Mouse (Mus musculus) layer of hippocampus, adult 9-11 months (tissue): ENCODE results near the gene Gak.

Source experiments
- DNase-seq: peaks from one replicate; pipeline ENCODE4 v3.0.0; 2022

Gak gene

GRCm38 (mm10) chr5:108629634-108630483 lies at the start of gene Gak, which contains the start of gene Tmem175:
Gak (minus strand) TSS chr5:108629755.
Tmem175 (plus strand) TSS chr5:108629770.
- peak; percentile 94 for DNase-seq

- no peak for DNase-seq
These were observed 48.8 kb upstream of the Gak start for GRCm38 (mm10) chr5:108678296-108678854.

DNA sequence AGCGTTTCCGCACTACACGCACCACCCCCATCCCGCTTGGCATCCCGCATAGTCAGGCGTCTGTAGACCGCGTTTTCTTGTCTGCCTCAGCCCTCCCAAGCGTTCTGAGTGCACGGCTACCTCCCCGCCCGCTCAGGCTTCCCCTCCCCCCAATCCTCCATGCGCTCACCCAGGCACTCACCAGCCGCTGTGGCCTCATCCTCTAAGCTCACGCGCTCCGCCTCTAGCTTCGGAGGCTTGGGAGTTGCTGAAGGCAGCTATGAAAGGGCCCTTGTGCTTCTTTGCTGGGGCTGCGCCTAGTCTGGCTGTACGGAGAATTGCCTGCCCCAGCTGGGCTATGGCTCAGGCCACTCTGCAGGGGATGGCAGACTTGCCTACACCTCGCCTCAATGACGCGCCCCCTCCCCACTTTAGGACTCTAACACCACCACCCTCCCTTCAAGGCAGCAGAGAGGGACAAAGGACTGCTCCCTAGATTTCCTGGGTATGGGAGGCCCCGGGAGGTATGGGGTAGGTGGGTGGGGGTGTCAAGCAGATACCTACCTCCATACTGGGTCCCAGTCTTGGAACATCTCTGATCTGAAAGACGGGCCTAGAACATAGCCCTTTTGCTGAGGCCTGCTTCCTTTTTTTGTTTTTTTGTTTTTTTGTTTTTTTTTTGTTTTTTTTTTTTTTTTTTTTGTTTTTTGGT lies 48.2 kb upstream of the Gak start:
- DNase-seq, result peak; percentile 91

GRCm38 (mm10) chr5:108676772-108677498 lies 47.4 kb upstream of the Gak start:
- no peak for DNase-seq

DNA sequence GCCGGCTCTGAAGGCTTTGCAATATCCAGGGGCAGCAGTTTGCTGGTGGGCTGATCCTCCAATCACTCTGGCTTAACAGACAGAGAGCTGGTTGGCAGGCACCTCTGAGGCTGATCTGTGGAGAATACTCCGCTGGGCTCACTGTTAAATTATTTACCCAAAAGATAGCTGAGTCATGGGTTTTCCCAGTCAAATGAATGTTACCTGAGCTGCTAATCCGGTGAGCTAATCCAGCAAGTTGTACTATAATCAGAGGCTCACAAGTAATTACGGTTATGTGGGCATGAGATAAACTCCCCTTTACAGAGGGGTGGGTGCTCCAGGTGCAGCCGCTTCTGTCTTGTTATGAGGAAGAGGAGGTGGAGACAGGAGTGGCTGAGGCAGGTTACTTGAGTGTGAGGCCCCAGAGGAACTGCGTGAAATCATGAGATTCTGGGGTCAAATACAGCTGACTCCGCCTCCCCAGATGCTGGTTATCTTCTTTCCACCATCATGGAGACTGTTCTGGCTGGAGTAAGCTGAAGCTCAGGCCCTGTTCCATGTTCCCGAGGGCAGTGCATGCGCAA lies 45.8 kb upstream of the Gak start, which contains the start of gene Slc26a1:
Slc26a1 (minus strand) TSS at position 319 of the 566 bp plus-strand sequence.
- no peak for DNase-seq

DNA sequence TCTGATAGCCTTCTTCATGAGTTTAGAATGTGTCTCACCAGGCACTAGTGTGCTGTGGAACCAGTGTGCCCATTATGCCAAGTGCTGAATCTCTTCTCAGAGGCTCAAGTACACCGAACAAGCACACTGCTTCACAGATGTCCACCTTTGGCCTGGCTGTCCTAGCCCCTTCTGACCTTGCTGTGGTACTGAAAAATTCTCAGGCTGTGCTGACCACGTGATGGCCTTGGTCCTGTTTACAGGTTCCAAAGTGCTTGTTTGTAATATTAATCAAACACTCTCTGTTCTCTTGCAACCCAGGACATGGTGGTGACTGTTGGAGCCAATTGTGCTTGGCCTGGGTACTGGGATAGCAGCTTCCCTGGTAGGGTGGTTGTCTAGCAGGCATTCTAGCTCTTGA lies 45.1 kb upstream of the Gak start:
- no peak for DNase-seq

GRCm38 (mm10) chr5:108671757-108672156 lies 42.2 kb upstream of the Gak start:
- no peak for DNase-seq

DNA sequence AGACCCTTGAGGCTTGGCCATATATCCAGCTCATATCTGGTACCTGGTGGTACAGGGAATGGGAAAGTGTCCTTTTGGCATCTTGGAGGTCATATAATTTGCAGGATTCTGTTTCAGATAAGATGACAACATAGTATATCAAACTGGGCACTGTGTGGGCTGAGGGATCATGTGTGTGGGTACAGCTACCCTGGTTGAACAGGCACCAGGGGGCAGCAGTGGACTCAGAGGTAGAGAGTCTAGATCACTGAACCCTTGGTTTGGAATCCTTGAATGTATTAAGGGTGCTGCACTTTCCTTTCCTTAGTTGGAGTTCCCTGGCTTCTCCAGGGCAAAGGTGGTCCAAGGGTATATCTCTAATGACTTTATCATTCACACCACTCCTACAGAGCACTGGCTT lies 41.2 kb upstream of the Gak start:
- no peak for DNase-seq

- DNase-seq, result no peak
These were observed 40.4 kb upstream of the Gak start for GRCm38 (mm10) chr5:108669986-108670385.

GRCm38 (mm10) chr5:108668977-108669936 lies 39.7 kb upstream of the Gak start, which contains the start of gene Dgkq:
Dgkq (minus strand) TSS chr5:108669672.
- peak; percentile 92 for DNase-seq

DNA sequence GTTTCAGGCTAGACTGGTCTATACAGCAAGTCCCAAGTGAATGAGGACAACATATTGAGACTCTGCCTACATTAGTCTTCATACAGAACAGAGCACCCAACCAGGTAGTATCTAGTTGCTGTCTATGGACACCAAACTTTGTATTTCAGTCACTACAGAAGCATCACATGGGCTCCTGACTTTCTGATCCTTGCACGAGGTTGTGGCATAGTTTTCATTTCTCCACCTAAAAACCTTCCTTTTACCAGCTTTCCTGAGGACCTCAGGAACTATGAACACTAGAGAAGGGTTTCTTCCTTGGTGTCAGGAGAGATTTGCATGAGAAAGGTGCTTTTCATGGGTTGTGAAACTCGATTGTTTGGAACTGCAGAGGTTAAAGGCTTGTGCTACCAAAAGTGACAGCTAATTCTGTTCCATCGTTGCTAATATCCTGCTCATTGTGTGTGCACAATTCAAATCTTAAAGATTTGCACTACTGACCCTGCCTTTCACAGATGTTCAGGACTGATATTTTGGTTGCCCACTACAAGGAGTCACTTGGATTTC lies 38.9 kb upstream of the Gak start:
- no peak for DNase-seq

- no peak for DNase-seq
These were observed 37.8 kb upstream of the Gak start for GRCm38 (mm10) chr5:108667370-108667769.

GRCm38 (mm10) chr5:108665066-108665465 lies 35.5 kb upstream of the Gak start:
- no peak for DNase-seq

DNA sequence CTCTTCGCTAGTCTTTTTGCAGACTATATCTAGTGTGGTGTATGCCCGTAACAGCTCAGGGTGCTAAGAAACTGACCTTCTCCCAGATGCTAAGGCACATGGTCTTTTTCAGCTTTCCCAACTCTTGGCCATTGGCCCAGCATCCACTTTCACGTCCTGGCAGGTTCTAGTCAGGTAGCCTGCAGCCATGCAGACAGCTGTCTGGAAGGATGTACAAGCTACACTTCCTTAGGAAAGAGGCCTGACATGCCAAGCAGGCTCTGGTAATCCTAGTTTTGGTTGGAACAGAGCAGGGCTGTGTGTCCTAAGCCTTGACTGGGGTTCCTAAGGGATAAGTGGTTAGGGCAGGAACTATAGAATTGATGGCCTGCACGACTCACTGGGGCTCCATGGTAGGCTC lies 33.2 kb upstream of the Gak start:
- no peak for DNase-seq

GRCm38 (mm10) chr5:108660632-108661268 lies 31.2 kb upstream of the Gak start:
- peak; percentile 93 for DNase-seq

DNA sequence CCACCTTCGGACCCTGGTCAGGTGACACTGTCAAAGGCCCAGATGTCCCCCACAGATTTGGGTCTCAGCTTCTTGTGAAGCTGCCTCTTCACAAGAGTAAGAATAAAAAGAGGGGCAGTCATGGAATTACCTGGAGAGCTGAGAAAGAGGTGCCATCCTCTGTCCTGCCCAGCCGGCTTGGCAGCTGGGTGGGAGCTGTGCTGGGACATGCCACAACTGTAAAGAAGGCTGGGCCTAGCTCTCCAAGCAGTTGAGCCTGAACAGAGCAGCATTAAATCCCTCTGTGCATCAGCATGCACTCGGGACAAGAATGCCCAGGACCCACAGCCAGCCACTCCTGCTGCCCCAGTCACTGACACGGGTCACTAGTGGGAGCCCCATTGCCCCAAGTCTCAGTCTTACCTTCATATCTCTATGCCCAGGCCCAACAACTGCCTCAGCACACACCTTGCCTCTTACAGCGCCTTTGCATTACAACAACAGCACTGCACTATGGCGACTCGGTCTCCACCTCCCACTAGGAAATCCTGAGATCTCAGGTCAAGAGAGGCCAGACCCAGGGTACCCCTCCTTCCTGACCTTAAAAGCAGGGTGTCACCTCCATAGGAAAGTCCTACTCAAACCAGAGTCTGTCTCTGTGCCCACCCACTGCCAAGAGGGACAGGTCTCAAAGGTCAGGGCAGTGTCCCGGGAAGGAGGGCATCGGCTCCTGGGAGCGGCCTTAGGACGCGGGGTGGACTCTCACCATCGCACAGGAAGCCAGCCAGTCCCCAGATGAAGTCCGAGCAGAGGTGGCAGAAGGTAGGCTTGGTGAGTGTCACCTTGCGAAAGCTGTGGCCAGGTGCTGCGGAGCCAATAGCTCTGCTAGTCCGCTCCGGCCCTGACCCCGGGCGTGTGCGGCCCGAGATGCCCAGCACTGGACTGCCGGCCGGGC lies 30.4 kb upstream of the Gak start, which contains the start of gene Idua:
Idua (plus strand) TSS at position 634 of the 934 bp plus-strand sequence.
- no peak for DNase-seq

DNA sequence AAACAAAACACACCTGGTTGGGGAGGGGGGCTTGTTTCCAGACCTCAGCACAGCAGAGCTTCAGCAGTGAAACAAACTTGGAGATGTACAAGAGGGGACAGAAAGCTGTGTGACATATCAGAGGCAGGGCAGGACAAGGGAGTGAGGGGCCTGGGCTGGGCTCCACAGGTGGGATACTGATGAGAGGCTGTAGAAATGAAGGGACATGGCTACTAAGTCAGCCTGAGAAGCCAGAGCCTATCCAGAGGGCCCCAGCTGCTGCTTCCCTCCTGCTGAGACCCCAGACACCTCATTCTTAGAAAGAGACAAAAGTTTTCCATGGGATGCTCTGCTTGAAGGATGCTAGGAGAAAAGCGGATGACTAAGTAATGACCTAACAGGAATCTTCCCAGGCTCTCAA lies 29.1 kb upstream of the Gak start:
- no peak for DNase-seq

DNA sequence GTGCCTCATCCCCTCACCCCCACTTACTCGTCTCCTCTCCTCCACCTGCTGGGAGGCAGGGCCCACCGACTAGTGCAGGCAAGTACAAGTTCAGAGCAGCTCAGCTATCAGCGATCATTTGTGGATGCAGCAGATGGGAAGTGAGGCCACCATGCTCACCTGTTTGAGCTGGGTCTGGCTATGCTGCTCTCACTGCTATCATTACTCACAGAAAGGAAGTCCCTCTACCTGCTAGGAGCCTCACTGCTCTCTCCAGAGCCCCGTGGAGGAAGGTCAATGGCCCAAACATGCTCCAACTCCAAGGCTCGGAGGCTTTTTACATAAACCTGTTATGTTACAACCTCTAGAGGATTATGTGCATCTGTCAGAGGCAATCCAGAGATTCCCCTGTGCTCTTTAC lies 27.9 kb upstream of the Gak start:
- no peak for DNase-seq
